8 mouse cellular contexts compared by ENCODE assay signal in the genomic region with DNA sequence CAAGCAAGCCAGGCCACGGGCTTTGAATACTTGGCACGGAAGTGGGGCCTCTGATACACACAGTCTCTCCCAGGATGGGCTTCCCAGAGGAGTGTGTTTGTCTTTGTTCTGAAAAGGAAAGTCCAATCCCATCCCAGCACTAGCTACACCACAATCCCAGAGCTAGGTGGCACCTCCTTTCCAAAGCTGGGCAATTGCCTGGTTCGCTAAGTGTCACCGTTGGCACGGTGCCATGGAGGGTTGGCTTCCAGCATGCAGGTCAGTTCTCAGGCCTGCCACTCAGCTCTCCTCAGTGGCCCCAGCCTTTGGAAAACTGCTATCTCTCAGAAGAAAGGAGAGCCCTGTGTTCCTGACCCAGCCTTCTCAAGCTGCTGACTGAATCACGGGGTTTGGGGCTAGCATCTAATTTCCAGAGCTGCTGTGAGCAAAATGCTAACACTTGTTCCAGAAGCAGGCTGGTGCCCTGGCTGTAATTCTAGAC. TPM values are rescaled to one million over a fixed set of nuclear protein-coding genes. Genes with fewer than 3 reads are reported as not detected.
DNase-seq lines count a peak whose midpoint lies in the region; ATAC-seq and TF ChIP-seq lines count a peak whose summit lies in the region.

No protein-coding gene starts in this region.

- no peak for TF ChIP-seq CTCF in G1E (IDR thresholded peaks at IDR 0.05; ENCODE audit: low read depth, low read length)
- TF ChIP-seq CTCF in lung, postnatal 0 days (IDR thresholded peaks at IDR 0.05) = peak; percentile 77

- no peaks in the 10 kb centered on the region for H3K4me1 ChIP-seq in G1E (ENCODE audit: insufficient read depth, low read depth, low read length)
- peaks cover 15% of the 10 kb centered on the region for H3K4me1 ChIP-seq in lung, postnatal 0 days (ENCODE audit: insufficient read depth, low read depth, low read length)

- peak; percentile 36; the same call in 1 of the 2 replicates for TF ChIP-seq EP300 in lung, postnatal 0 days (IDR thresholded peaks at IDR 0.05)

- DNase-seq in G1E (ENCODE audit: low spot score) = peak; percentile 15
- DNase-seq in cerebellum, adult 11 months = peak; percentile 90
- DNase-seq in frontal cortex, adult 2 months (ENCODE audit: extremely low spot score in 1 of 2, low spot score in 1 of 2) = peak; percentile 62 to 75
- peak; percentile 72 to 74 for DNase-seq in heart, postnatal 36 days
- peak; percentile 56 to 82 for DNase-seq in layer of hippocampus, adult 18-20 months (ENCODE audit: low spot score in 2 of 2)
- peak; percentile 86 for DNase-seq in lung, postnatal 0 days (ENCODE audit: low spot score)
- DNase-seq in right cerebral cortex, adult 18-20 months = peak; percentile 76
- no peak for DNase-seq in thymus, postnatal 0 days (ENCODE audit: low spot score)

- no peak overlapping the region for H3K4me2 ChIP-seq in lung, postnatal 0 days (replicated peaks; ENCODE audit: low read depth, low read length)

- H3K36me3 ChIP-seq in G1E (replicated peaks) = no peaks in the 10 kb centered on the region
- H3K36me3 ChIP-seq in lung, postnatal 0 days (ENCODE audit: insufficient read depth, low read length) = no peaks in the 10 kb centered on the region

- H3K27me3 ChIP-seq in G1E (ENCODE audit: insufficient read depth, low read length) = peaks cover 49% of the 10 kb centered on the region
- H3K27me3 ChIP-seq in lung, postnatal 0 days (replicated peaks; ENCODE audit: insufficient read depth, low read length) = no peaks in the 10 kb centered on the region

- 23% methylated on average over 6 of the region's 6 CpGs for WGBS in lung, postnatal 0 days

- no peaks in the 10 kb centered on the region for H3K9me3 ChIP-seq in G1E (replicated peaks)
- no peaks in the 10 kb centered on the region for H3K9me3 ChIP-seq in lung, postnatal 0 days (ENCODE audit: low read length)

- no peak overlapping the region for H3K9ac ChIP-seq in lung, postnatal 0 days (replicated peaks; ENCODE audit: low read depth)

- H3K4me3 ChIP-seq in G1E (ENCODE audit: low read depth, low read length) = no peak overlapping the region
- H3K4me3 ChIP-seq in lung, postnatal 0 days (ENCODE audit: low read depth, low read length) = no peak overlapping the region

- intact Hi-C loops in heart, postnatal 36 days (cut with DNase I) = loop anchor here (5.0 kb wide), 2 partner anchors 84 to 159 kb away; a partner anchor contains a TSS

- no peak for ATAC-seq in G1E (ENCODE audit: extremely low read depth, insufficient number of reproducible peaks, low FRiP score, poor library complexity, severe bottlenecking)
- ATAC-seq in lung, postnatal 0 days = peak; percentile 93

- peak overlapping the region; percentile 21; the same call in 1 of the 2 replicates for H3K27ac ChIP-seq in lung, postnatal 0 days (ENCODE audit: low read length)

RNA-seq across cellular contexts. Expression of a gene that starts 42.0 kb away (rescaled TPM):
- 6.5 and 9.4 TPM in 2 replicates for total RNA-seq in G1E (2014; fragmentation: Nextera tagmentation)
- 15.5 and 15.6 TPM in 2 replicates for total RNA-seq in G1E (2017)
- 7.8 and 11.0 TPM in 2 replicates for polyA plus RNA-seq in G1E (2012)
- 149 TPM in 2 replicates for polyA plus RNA-seq in frontal cortex, adult 2 months (2012; rRNA removed)
- 100 to 1,000 TPM; 122 to 131 TPM for total RNA-seq in heart, postnatal 36 days (2021)
- 100 to 1,000 TPM; 108 to 110 TPM for total RNA-seq in layer of hippocampus, adult 18-20 months (2021)
- 51.1 and 53.2 TPM in 2 replicates for polyA plus RNA-seq in lung, postnatal 0 days (2015; fragmentation: Nextera tagmentation; extraction: Ambion mirVana)
- 36.8 and 39.5 TPM in 2 replicates for polyA plus RNA-seq in thymus, postnatal 0 days (2015; fragmentation: Nextera tagmentation; extraction: Ambion mirVana)
